Mouse (Mus musculus): ENCODE data around the gene Prmt9. TPM values are rescaled to one million over a fixed set of nuclear protein-coding genes. Genes with fewer than 3 reads are reported as not detected.

Prmt9 gene
- total RNA-seq, 2 experiments from 2014 or later: 11.2 to 12.0 TPM

- intact Hi-C loops (cut with DNase I): no loop called here
- no peak for DNase-seq (ENCODE audit: low spot score)
These were observed 25.1 kb upstream of the Prmt9 start for GRCm38 (mm10) chr8:77524018-77524615.

GRCm38 (mm10) chr8:77524906-77525305 is 24.3 kb upstream of the Prmt9 start:
- intact Hi-C loops (cut with DNase I): no loop called here
- no peak for DNase-seq (ENCODE audit: low spot score)

GRCm38 (mm10) chr8:77526130-77526529 is 23.1 kb upstream of the Prmt9 start:
- intact Hi-C loops (cut with DNase I): no loop called here
- no peak for DNase-seq (ENCODE audit: low spot score)

GRCm38 (mm10) chr8:77534358-77534992 is 14.7 kb upstream of the Prmt9 start:
- DNase-seq (ENCODE audit: low spot score): no peak
- intact Hi-C loops (cut with DNase I): no loop called here

GRCm38 (mm10) chr8:77535026-77535595 is 14.1 kb upstream of the Prmt9 start:
- intact Hi-C loops (cut with DNase I): loop anchor here (1.0 kb wide), 1 partner anchor 116 kb away; no protein-coding TSS in a partner anchor
- no peak for DNase-seq (ENCODE audit: low spot score)

- DNase-seq (ENCODE audit: low spot score): no peak
- intact Hi-C loops (cut with DNase I): no loop called here
These were observed 12.4 kb upstream of the Prmt9 start for GRCm38 (mm10) chr8:77536821-77537220.

- intact Hi-C loops (cut with DNase I): no loop called here
- DNase-seq (ENCODE audit: low spot score): no peak
These were observed 10.9 kb upstream of the Prmt9 start for GRCm38 (mm10) chr8:77538256-77538655.

GRCm38 (mm10) chr8:77543152-77543777 is 5.9 kb upstream of the Prmt9 start:
- intact Hi-C loops (cut with DNase I): no loop called here
- DNase-seq (ENCODE audit: low spot score): no peak

GRCm38 (mm10) chr8:77544428-77544827 is 4.8 kb upstream of the Prmt9 start:
- intact Hi-C loops (cut with DNase I): no loop called here
- DNase-seq (ENCODE audit: low spot score): no peak

- intact Hi-C loops (cut with DNase I): no loop called here
- no peak for DNase-seq (ENCODE audit: low spot score)
These were observed 3.6 kb upstream of the Prmt9 start for GRCm38 (mm10) chr8:77545616-77546015.

GRCm38 (mm10) chr8:77549881-77550580 is 834 bp downstream of the Prmt9 start:
- intact Hi-C loops (cut with DNase I): no loop called here
- no peak for DNase-seq (ENCODE audit: low spot score)

GRCm38 (mm10) chr8:77552491-77552890 is 3.3 kb downstream of the Prmt9 start:
- DNase-seq (ENCODE audit: low spot score): no peak
- intact Hi-C loops (cut with DNase I): no loop called here

- no peak for DNase-seq (ENCODE audit: low spot score)
- intact Hi-C loops (cut with DNase I): no loop called here
These were observed 12.2 kb downstream of the Prmt9 start for GRCm38 (mm10) chr8:77561441-77561840.

- no peak for DNase-seq (ENCODE audit: low spot score)
- intact Hi-C loops (cut with DNase I): no loop called here
These were observed 25.0 kb downstream of the Prmt9 start for GRCm38 (mm10) chr8:77574229-77574628.

GRCm38 (mm10) chr8:77577674-77578073 is 28.5 kb downstream of the Prmt9 start:
- intact Hi-C loops (cut with DNase I): no loop called here
- no peak for DNase-seq (ENCODE audit: low spot score)

GRCm38 (mm10) chr8:77584174-77584573 is 35.0 kb downstream of the Prmt9 start:
- intact Hi-C loops (cut with DNase I): no loop called here
- DNase-seq (ENCODE audit: low spot score): no peak

GRCm38 (mm10) chr8:77609621-77610020 is 60.4 kb downstream of the Prmt9 start:
- DNase-seq (ENCODE audit: low spot score): no peak
- intact Hi-C loops (cut with DNase I): no loop called here

GRCm38 (mm10) chr8:77610374-77610969 is 61.3 kb downstream of the Prmt9 start, which contains the start of gene Tmem184c:
TSS of gene Tmem184c (minus strand) at chr8:77610698.
- DNase-seq (ENCODE audit: low spot score): peak; percentile 94
- intact Hi-C loops (cut with DNase I): no loop called here

GRCm38 (mm10) chr8:77617916-77618315 is 68.7 kb downstream of the Prmt9 start:
- intact Hi-C loops (cut with DNase I): no loop called here

GRCm38 (mm10) chr8:77623677-77624209 is 74.5 kb downstream of the Prmt9 start:
- intact Hi-C loops (cut with DNase I): no loop called here

More at GRCm38 (mm10) chr8:77617916-77618315, 68.7 kb downstream of the Prmt9 start:
- DNase-seq (ENCODE audit: low spot score): peak; percentile 6

More at GRCm38 (mm10) chr8:77623677-77624209, 74.5 kb downstream of the Prmt9 start:
- DNase-seq (ENCODE audit: low spot score): no peak

All from heart, postnatal 25 days (tissue).